Mouse (Mus musculus): ENCODE data around the gene Asf1a.
"Not testable (repeated sequence)": the region's sequence is repeated elsewhere in the genome, so short reads cannot be mapped to it uniquely, and the experiment has no call there.

Gene Asf1a

DNA sequence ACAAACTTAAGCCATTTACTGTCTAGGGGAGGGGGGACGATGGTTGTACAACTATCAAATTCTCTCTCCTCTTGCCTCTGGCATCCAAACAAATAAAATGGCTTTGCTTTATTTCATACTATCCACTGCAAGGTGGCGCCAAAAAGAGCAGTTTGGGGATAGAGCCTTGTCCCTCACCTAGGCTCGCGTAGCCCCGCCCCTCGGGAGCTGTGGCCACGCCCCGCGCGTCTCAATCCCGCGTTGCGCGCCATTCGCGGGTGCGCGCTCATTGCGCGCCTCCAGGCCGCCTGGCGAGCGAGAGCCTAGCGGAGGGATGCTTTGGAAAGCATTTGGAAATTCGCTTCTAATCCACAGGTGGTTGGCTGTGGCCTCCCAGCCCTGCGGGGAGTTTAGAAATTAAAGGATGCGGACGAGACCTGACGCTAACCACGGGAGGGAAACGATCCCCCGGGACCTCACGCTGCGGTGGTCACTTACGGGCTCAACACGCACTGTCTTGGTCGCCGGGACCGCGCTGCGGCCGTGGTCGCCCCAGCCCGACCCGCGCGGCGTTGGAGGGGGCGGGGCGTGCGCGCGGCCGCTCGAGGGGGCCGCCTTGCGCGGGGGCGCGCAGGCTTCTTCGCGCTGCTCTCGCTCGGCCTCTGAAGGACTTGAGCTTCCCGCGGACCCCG is 32.8 kb downstream of the Asf1a start:
- TF ChIP-seq NANOG (IDR thresholded peaks at IDR 0.05; ENCODE audit: borderline replicate concordance, low read length) = no peak
- no peak for TF ChIP-seq POU5F1 (IDR thresholded peaks at IDR 0.05; ENCODE audit: borderline replicate concordance, low read length)
- no peak for TF ChIP-seq CTCF (conservative IDR thresholded peaks at IDR 0.05; ENCODE audit: low read length)
- peaks cover 24% of the 10 kb centered on the region for H3K36me3 ChIP-seq (ENCODE audit: insufficient read depth, low read length)

GRCm38 (mm10) chr10:53629918-53630250 is 33.3 kb downstream of the Asf1a start:
- Histone ChIP-seq H3K4me1 (replicated peaks; ENCODE audit: low read depth, low read length) (peaks cover 21% of the 10 kb centered on the region), H3K36me3 (ENCODE audit: insufficient read depth, low read length) (peaks cover 19% of the 10 kb centered on the region), H3K9me3 (ENCODE audit: low read length) (no peaks in the 10 kb centered on the region), H3K4me3 (replicated peaks; ENCODE audit: low read length) (peak overlapping the region; percentile 89), H3K27me3 (ENCODE audit: insufficient read depth, low read length) (0 out of 2 replicates have a peak, but pooled peaks cover 3% of the 10 kb centered on the region)
- TF ChIP-seq NANOG (IDR thresholded peaks at IDR 0.05; ENCODE audit: borderline replicate concordance, low read length) (no peak), POU5F1 (IDR thresholded peaks at IDR 0.05; ENCODE audit: borderline replicate concordance, low read length) (no peak), CTCF (conservative IDR thresholded peaks at IDR 0.05; ENCODE audit: low read length) (no peak)

More for the DNA sequence above, 32.8 kb downstream of the Asf1a start:
- Histone ChIP-seq H3K9me3 (ENCODE audit: low read length) (no peaks in the 10 kb centered on the region), H3K27me3 (ENCODE audit: insufficient read depth, low read length) (0 out of 2 replicates have a peak, but pooled peaks cover 3% of the 10 kb centered on the region), H3K4me3 (replicated peaks; ENCODE audit: low read length) (peak overlapping the region; percentile 89), H3K4me1 (replicated peaks; ENCODE audit: low read depth, low read length) (peaks cover 21% of the 10 kb centered on the region)

DNA sequence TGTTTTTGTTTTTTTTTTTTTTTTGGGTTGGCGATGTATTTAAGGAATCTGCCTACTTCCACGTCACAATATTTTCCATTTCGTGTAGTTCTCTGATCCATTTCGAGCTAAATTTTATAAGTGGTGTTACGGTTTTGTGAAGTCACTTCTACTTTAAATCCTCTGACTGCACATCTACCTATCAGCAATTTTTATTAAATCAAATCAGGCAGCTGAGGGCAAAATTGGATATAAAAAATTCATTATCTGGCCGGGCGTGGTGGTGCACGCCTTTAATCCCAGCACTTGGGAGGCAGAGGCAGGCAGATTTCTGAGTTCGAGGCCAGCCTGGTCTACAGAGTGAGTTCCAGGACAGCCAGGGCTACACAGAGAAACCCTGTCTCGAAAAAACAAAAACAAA is 33.8 kb downstream of the Asf1a start, which contains the start of gene Mcm9:
TSS of gene Mcm9 (minus strand) at position 101 of the 400 bp plus-strand sequence.
- H3K27me3 ChIP-seq (ENCODE audit: insufficient read depth, low read length); H3K9me3 ChIP-seq (ENCODE audit: low read length): not testable (repeated sequence)
- peaks cover 21% of the 10 kb centered on the region for H3K4me1 ChIP-seq (replicated peaks; ENCODE audit: low read depth, low read length)
- peaks cover 15% of the 10 kb centered on the region for H3K36me3 ChIP-seq (ENCODE audit: insufficient read depth, low read length)
- peak within 1 kb of the TSS; percentile 89 for H3K4me3 ChIP-seq (replicated peaks; ENCODE audit: low read length)

DNA sequence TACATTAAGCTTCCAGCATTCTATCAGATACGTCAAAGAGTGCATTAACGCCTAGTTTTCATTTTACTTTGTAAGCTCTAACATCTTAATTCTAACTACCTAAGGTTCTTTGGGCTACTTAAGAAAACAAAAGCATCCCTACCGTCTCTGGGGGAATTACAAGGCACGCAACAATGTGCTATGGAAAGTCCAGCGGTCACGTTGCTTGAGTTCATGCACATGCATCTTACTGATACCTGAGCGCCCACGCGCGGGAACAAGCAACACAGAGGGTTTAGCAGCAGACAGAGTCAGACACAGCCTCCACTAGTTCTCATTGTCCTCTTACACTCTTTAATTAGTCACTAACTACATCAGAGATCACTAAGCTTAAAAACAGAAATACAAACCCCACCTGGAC is 37.6 kb downstream of the Asf1a start:
- H3K4me1 ChIP-seq (replicated peaks; ENCODE audit: low read depth, low read length) = no peaks in the 10 kb centered on the region
- no peak overlapping the region for H3K4me3 ChIP-seq (replicated peaks; ENCODE audit: low read length)
- H3K27me3 ChIP-seq (ENCODE audit: insufficient read depth, low read length) = peaks cover 7% of the 10 kb centered on the region; the same call in 1 of the 2 replicates
- no peaks in the 10 kb centered on the region for H3K9me3 ChIP-seq (ENCODE audit: low read length)
- H3K36me3 ChIP-seq (ENCODE audit: insufficient read depth, low read length) = no peaks in the 10 kb centered on the region
- TF ChIP-seq CTCF (conservative IDR thresholded peaks at IDR 0.05; ENCODE audit: low read length) = no peak
- no peak for TF ChIP-seq POU5F1 (IDR thresholded peaks at IDR 0.05; ENCODE audit: borderline replicate concordance, low read length)
- no peak for TF ChIP-seq NANOG (IDR thresholded peaks at IDR 0.05; ENCODE audit: borderline replicate concordance, low read length)

GRCm38 (mm10) chr10:53635246-53635971 is 38.9 kb downstream of the Asf1a start:
- TF ChIP-seq CTCF (conservative IDR thresholded peaks at IDR 0.05; ENCODE audit: low read length) (no peak), POU5F1 (IDR thresholded peaks at IDR 0.05; ENCODE audit: borderline replicate concordance, low read length) (no peak), NANOG (IDR thresholded peaks at IDR 0.05; ENCODE audit: borderline replicate concordance, low read length) (no peak)
- no peaks in the 10 kb centered on the region for H3K4me1 ChIP-seq (replicated peaks; ENCODE audit: low read depth, low read length)
- peaks cover 7% of the 10 kb centered on the region; the same call in 1 of the 2 replicates for H3K27me3 ChIP-seq (ENCODE audit: insufficient read depth, low read length)
- H3K36me3 ChIP-seq (ENCODE audit: insufficient read depth, low read length) = no peaks in the 10 kb centered on the region
- no peaks in the 10 kb centered on the region for H3K9me3 ChIP-seq (ENCODE audit: low read length)
- no peak overlapping the region for H3K4me3 ChIP-seq (replicated peaks; ENCODE audit: low read length)

GRCm38 (mm10) chr10:53641507-53641906 is 45.0 kb downstream of the Asf1a start:
- no peak overlapping the region for H3K4me3 ChIP-seq (replicated peaks; ENCODE audit: low read length)
- no peaks in the 10 kb centered on the region for H3K27me3 ChIP-seq (ENCODE audit: insufficient read depth, low read length)
- TF ChIP-seq NANOG (IDR thresholded peaks at IDR 0.05; ENCODE audit: borderline replicate concordance, low read length) = no peak
- TF ChIP-seq CTCF (conservative IDR thresholded peaks at IDR 0.05; ENCODE audit: low read length) = peak; percentile 42
- TF ChIP-seq POU5F1 (IDR thresholded peaks at IDR 0.05; ENCODE audit: borderline replicate concordance, low read length) = no peak
- no peaks in the 10 kb centered on the region for H3K9me3 ChIP-seq (ENCODE audit: low read length)
- H3K36me3 ChIP-seq (ENCODE audit: insufficient read depth, low read length) = no peaks in the 10 kb centered on the region
- no peaks in the 10 kb centered on the region for H3K4me1 ChIP-seq (replicated peaks; ENCODE audit: low read depth, low read length)

DNA sequence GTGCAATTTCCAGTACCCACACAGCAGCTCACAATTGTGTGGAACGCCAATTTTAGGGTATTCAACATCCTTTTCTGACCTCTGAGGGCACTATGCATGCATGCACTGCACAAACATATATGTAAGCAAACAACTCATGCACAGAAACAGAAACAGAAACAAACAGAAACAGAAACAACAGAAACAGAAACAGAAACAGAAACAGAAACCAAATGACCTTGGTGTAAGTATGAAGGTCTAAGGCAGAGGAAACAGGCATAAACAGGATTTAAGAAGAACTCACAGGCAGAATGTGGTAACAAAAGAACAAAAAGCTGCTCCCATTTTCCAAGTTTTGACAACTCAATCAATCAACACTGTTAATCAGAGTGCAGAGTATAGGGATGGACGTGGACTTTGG is 54.1 kb downstream of the Asf1a start:
- Histone ChIP-seq H3K27me3 (ENCODE audit: insufficient read depth, low read length) (no peaks in the 10 kb centered on the region), H3K9me3 (ENCODE audit: low read length) (peaks cover 7% of the 10 kb centered on the region), H3K4me1 (replicated peaks; ENCODE audit: low read depth, low read length) (no peaks in the 10 kb centered on the region), H3K4me3 (replicated peaks; ENCODE audit: low read length) (no peak overlapping the region), H3K36me3 (ENCODE audit: insufficient read depth, low read length) (no peaks in the 10 kb centered on the region)
- TF ChIP-seq CTCF (conservative IDR thresholded peaks at IDR 0.05; ENCODE audit: low read length) (no peak), NANOG (IDR thresholded peaks at IDR 0.05; ENCODE audit: borderline replicate concordance, low read length) (no peak), POU5F1 (IDR thresholded peaks at IDR 0.05; ENCODE audit: borderline replicate concordance, low read length) (no peak)

- H3K4me3 ChIP-seq (replicated peaks; ENCODE audit: low read length); H3K27me3 ChIP-seq (ENCODE audit: insufficient read depth, low read length); H3K36me3 ChIP-seq (ENCODE audit: insufficient read depth, low read length); H3K4me1 ChIP-seq (replicated peaks; ENCODE audit: low read depth, low read length): not testable (repeated sequence)
- peaks cover 17% of the 10 kb centered on the region for H3K9me3 ChIP-seq (ENCODE audit: low read length)
These were observed 57.7 kb downstream of the Asf1a start for GRCm38 (mm10) chr10:53654239-53654638.

Data from E14TG2a.4 (cell line).